Mouse (Mus musculus): Measurements from ENCODE around the gene Trmt10c.

DNA sequence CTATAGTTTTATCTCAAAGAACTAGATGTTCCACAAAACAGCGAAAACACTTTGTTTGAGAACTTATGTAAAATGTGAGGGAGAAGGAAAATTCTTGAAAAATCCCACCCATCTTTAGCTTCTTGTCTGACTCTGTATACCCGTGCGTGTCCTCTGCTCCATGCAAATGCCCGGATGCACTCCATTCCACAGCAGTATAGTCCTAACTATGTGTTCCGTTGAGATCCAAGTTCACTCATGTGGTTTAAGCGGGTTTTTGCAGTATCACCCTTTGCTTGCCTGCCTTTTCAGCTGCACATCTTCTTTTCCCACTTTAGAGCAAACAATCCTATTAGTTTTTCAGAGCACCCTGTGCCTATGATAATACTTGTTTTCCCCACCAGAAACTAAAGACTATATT, 1.1 kb downstream of the Trmt10c start:
- no peak for TF ChIP-seq POLR2A (IDR thresholded peaks at IDR 0.05; ENCODE audit: insufficient read depth, low read length)
- TF ChIP-seq CTCF (IDR thresholded peaks at IDR 0.05; ENCODE audit: low read depth, low read length) = no peak
- no peak for TF ChIP-seq EP300 (IDR thresholded peaks at IDR 0.05; ENCODE audit: insufficient read depth, low read depth, low read length)

Measured in ES-Bruce4 (cell line).